Mouse (Mus musculus) CH12.LX (cell line): ENCODE measurements at regions not wholly inside any gene's neighbourhood (a gene's known extent, or its start where the extent isn't known, plus 50 kb on each side); places are given as distances from the start of the nearest gene placed in this dataset.

Source experiments
- DNase-seq: peaks from one replicate; pipeline ENCODE4 v3.0.0-alpha.2; 2013; ENCODE audit errors: extremely low read depth
- H3K27ac ChIP-seq: 2 replicates; pipeline ENCODE4 v1.5.1; 2012; ENCODE audit warnings: low read depth, mild to moderate bottlenecking, control low read depth, moderate library complexity; ENCODE audit not compliant: insufficient read depth
- H3K27me3 ChIP-seq: replicated peaks from 2 replicates; pipeline ENCODE3; 2012; ENCODE audit warnings: inconsistent platforms
- H3K36me3 ChIP-seq, 2 experiments: replicated peaks in 1 of 2; 2 replicates each; pipeline versions ENCODE3 to v1.6.1; 2012; ENCODE audit warnings: inconsistent platforms in 1 of 2, low read length in 1 of 2, mild to moderate bottlenecking in 1 of 2, mixed read lengths in 1 of 2, moderate library complexity in 1 of 2; ENCODE audit not compliant: control insufficient read depth in 1 of 2, insufficient read depth in 1 of 2
- H3K4me1 ChIP-seq, 2 experiments: 2 replicates each; pipeline ENCODE4 v1.6.1; 2012; ENCODE audit warnings: inconsistent platforms in 1 of 2, moderate library complexity in 1 of 2; ENCODE audit not compliant: insufficient read depth in 2 of 2, control insufficient read depth in 1 of 2
- H3K4me2 ChIP-seq: 2 replicates; pipeline ENCODE4 v1.6.1; 2012; ENCODE audit warnings: low read depth, mild to moderate bottlenecking, control low read depth; ENCODE audit not compliant: poor library complexity, insufficient read depth, severe bottlenecking
- H3K4me3 ChIP-seq, 3 experiments: fragments of 150-350 bp in 1 of 3; sonication (generic) in 1 of 3; replicated peaks in 1 of 3; 2 replicates each; pipeline versions ENCODE3 to v1.5.1; 2011 to 2012; ENCODE audit warnings: low read depth in 2 of 3, low read length in 2 of 3, mild to moderate bottlenecking in 2 of 3, moderate library complexity in 2 of 3, control low read depth in 1 of 3, improper control_type of control experiment in 1 of 3, inconsistent platforms in 1 of 3, mixed read lengths in 1 of 3; ENCODE audit not compliant: poor library complexity in 1 of 3
- H3K79me2 ChIP-seq: replicated peaks from 2 replicates; pipeline ENCODE4 v1.6.1; 2012; ENCODE audit warnings: mild to moderate bottlenecking, moderate library complexity; ENCODE audit not compliant: control insufficient read depth, poor library complexity, insufficient read depth, severe bottlenecking; ENCODE audit errors: extremely low read depth
- H3K9ac ChIP-seq: 2 replicates; pipeline ENCODE4 v1.6.1; 2012; ENCODE audit warnings: low read depth, mild to moderate bottlenecking, control low read depth, moderate library complexity; ENCODE audit not compliant: insufficient read depth
- H3K9me3 ChIP-seq: replicated peaks from 2 replicates; pipeline ENCODE3; 2012; ENCODE audit warnings: low read length, inconsistent platforms, mixed read lengths
- BHLHE40 ChIP-seq: IDR thresholded peaks from 2 replicates; pipeline ENCODE4 v1.6.1; 2011; ENCODE audit warnings: mild to moderate bottlenecking, low read depth, low read length, improper control_type of control experiment
- CTCF ChIP-seq, 2 experiments: IDR thresholded peaks in 1 of 2; conservative IDR thresholded peaks in 1 of 2; 2 replicates each; pipeline ENCODE4 v1.5.1; 2011 to 2012; ENCODE audit warnings: low read depth in 2 of 2, low read length in 2 of 2, improper control_type of control experiment in 1 of 2, inconsistent platforms in 1 of 2, mild to moderate bottlenecking in 1 of 2, moderate library complexity in 1 of 2
- EP300 ChIP-seq: IDR thresholded peaks from 2 replicates; pipeline ENCODE4 v1.6.1; 2011; ENCODE audit warnings: low read length, improper control_type of control experiment
- ETS1 ChIP-seq: conservative IDR thresholded peaks from 2 replicates; pipeline ENCODE4 v1.6.1; 2012; ENCODE audit warnings: low read depth, mild to moderate bottlenecking, inconsistent platforms, low read length, improper control_type of control experiment, moderate library complexity
- GABPA ChIP-seq: IDR thresholded peaks from 2 replicates; pipeline ENCODE4 v1.6.1; 2012; ENCODE audit warnings: low read depth, low read length, improper control_type of control experiment, inconsistent platforms; ENCODE audit not compliant: insufficient replicate concordance
- HCFC1 ChIP-seq: IDR thresholded peaks from 2 replicates; pipeline ENCODE4 v1.6.1; 2012; ENCODE audit warnings: low read depth, mild to moderate bottlenecking, inconsistent platforms, low read length, improper control_type of control experiment
- IRF4 ChIP-seq: IDR thresholded peaks from 2 replicates; pipeline ENCODE4 v1.6.1; 2014; ENCODE audit warnings: low read depth, mild to moderate bottlenecking, inconsistent platforms, low read length, improper control_type of control experiment
- JUN ChIP-seq: IDR thresholded peaks from 2 replicates; pipeline ENCODE4 v1.6.1; 2011; ENCODE audit warnings: low read depth, mild to moderate bottlenecking, low read length, improper control_type of control experiment, moderate library complexity; ENCODE audit not compliant: insufficient read depth
- JUND ChIP-seq: conservative IDR thresholded peaks from 2 replicates; pipeline ENCODE4 v1.6.1; 2011; ENCODE audit warnings: low read depth, low read length, improper control_type of control experiment
- KAT2A ChIP-seq: IDR thresholded peaks from 2 replicates; pipeline ENCODE4 v1.6.1; 2012; ENCODE audit warnings: low read length, improper control_type of control experiment, inconsistent platforms; ENCODE audit not compliant: insufficient replicate concordance
- MAFK ChIP-seq: IDR thresholded peaks from 2 replicates; pipeline ENCODE4 v1.6.1; 2011; ENCODE audit warnings: low read length, improper control_type of control experiment; ENCODE audit not compliant: insufficient replicate concordance
- MAX ChIP-seq: IDR thresholded peaks from 2 replicates; pipeline ENCODE4 v1.6.1; 2011; ENCODE audit warnings: low read length, improper control_type of control experiment
- MAZ ChIP-seq: IDR thresholded peaks from 2 replicates; pipeline ENCODE4 v1.6.1; 2012; ENCODE audit warnings: low read depth, mild to moderate bottlenecking, inconsistent platforms, low read length, improper control_type of control experiment, moderate library complexity
- MEF2A ChIP-seq: IDR thresholded peaks from 2 replicates; pipeline ENCODE4 v1.6.1; 2014; ENCODE audit warnings: low read depth, mild to moderate bottlenecking, inconsistent platforms, low read length, improper control_type of control experiment, borderline replicate concordance
- MXI1 ChIP-seq: IDR thresholded peaks from 2 replicates; pipeline ENCODE4 v1.6.1; 2011; ENCODE audit warnings: mild to moderate bottlenecking, low read depth, low read length, improper control_type of control experiment
- NELFE ChIP-seq: IDR thresholded peaks from 2 replicates; pipeline ENCODE4 v1.6.1; 2011; ENCODE audit warnings: low read depth, low read length, improper control_type of control experiment
- NRF1 ChIP-seq: IDR thresholded peaks from 2 replicates; pipeline ENCODE4 v1.6.1; 2014; ENCODE audit warnings: low read depth, mild to moderate bottlenecking, inconsistent platforms, low read length, improper control_type of control experiment, moderate library complexity
- PAX5 ChIP-seq: IDR thresholded peaks from 2 replicates; pipeline ENCODE4 v1.6.1; 2012; ENCODE audit warnings: low read length, inconsistent platforms, mixed read lengths
- POLR2A ChIP-seq: IDR thresholded peaks from 2 replicates; pipeline ENCODE4 v1.6.1; 2011; ENCODE audit warnings: low read depth, mild to moderate bottlenecking, improper control_type of control experiment, low read length
- RAD21 ChIP-seq: IDR thresholded peaks from 2 replicates; pipeline ENCODE4 v1.6.1; 2011; ENCODE audit warnings: low read depth, mild to moderate bottlenecking, low read length, improper control_type of control experiment, moderate library complexity
- SMC3 ChIP-seq: IDR thresholded peaks from 2 replicates; pipeline ENCODE4 v1.6.1; 2011; ENCODE audit warnings: low read depth, low read length, improper control_type of control experiment
- TBP ChIP-seq: conservative IDR thresholded peaks from 2 replicates; pipeline ENCODE4 v1.6.1; 2011; ENCODE audit warnings: low read depth, low read length, improper control_type of control experiment
- TCF12 ChIP-seq: IDR thresholded peaks from 2 replicates; pipeline ENCODE4 v1.6.1; 2014; ENCODE audit warnings: low read depth, mild to moderate bottlenecking, inconsistent platforms, low read length, improper control_type of control experiment
- ZC3H11A ChIP-seq: IDR thresholded peaks from 2 replicates; pipeline ENCODE4 v1.6.1; 2012; ENCODE audit warnings: low read depth, mild to moderate bottlenecking, inconsistent platforms, low read length, improper control_type of control experiment
- ZKSCAN1 ChIP-seq: IDR thresholded peaks from 2 replicates; pipeline ENCODE4 v1.6.1; 2012; ENCODE audit warnings: low read depth, inconsistent platforms, low read length, improper control_type of control experiment, borderline replicate concordance
- dilution Hi-C: fragments of 300-500 bp; cut with MboI; formaldehyde crosslinking; loops from 2 replicates; pipeline ENCODE4 v1.14.3; 2020; ENCODE audit warnings: low sequenced_read_pairs; ENCODE audit not compliant: extremely low pct_unique_long_range_greater_than_20kb, extremely low pct_ligation_motif_present
- in situ Hi-C: fragments of 300-500 bp; cut with MboI; formaldehyde crosslinking; loops from 3 replicates; pipeline ENCODE4 v1.14.3; 2019; ENCODE audit warnings: low sequenced_read_pairs, low pct_ligation_motif_present, low pct_unique_long_range_greater_than_20kb, mixed read lengths

- H3K4me3 ChIP-seq = no peak overlapping the region
- dilution Hi-C loops (no loop called here), in situ Hi-C loops (no loop called here)
- H3K4me2 ChIP-seq = no peak overlapping the region
- no peaks in the 10 kb centered on the region for H3K27me3 ChIP-seq
- no peak for DNase-seq
- no peaks in the 10 kb centered on the region for H3K9me3 ChIP-seq
- no peak overlapping the region for H3K9ac ChIP-seq
- H3K4me1 ChIP-seq = peaks cover 0 to 5% of the 10 kb centered on the region in 2 experiments; a peak in 1 of 4 replicates
- no peaks in the 10 kb centered on the region for H3K36me3 ChIP-seq
- H3K27ac ChIP-seq = no peak overlapping the region
- TF ChIP-seq BHLHE40 = no peak
- no peak for TF ChIP-seq KAT2A
- no peak for TF ChIP-seq MAFK
- no peak for TF ChIP-seq CTCF (conservative IDR thresholded peaks at IDR 0.05 in 1 of 2, IDR thresholded peaks at IDR 0.05 in 1 of 2; ENCODE audit: low read depth in 2 of 2, low read length in 2 of 2)
- TF ChIP-seq IRF4 = no peak
- no peaks in the 10 kb centered on the region for H3K79me2 ChIP-seq
These were observed 175.5 kb upstream of the Serpine2 start for GRCm38 (mm10) chr1:80036436-80036835.

- H3K4me3 ChIP-seq = no peak overlapping the region
- H3K27me3 ChIP-seq = no peaks in the 10 kb centered on the region
- H3K79me2 ChIP-seq = no peaks in the 10 kb centered on the region
- H3K27ac ChIP-seq = no peak overlapping the region
- H3K4me1 ChIP-seq = peaks cover 0 to 5% of the 10 kb centered on the region in 2 experiments; a peak in 1 of 4 replicates
- H3K36me3 ChIP-seq = no peaks in the 10 kb centered on the region
- H3K9me3 ChIP-seq = no peaks in the 10 kb centered on the region
- in situ Hi-C loops = no loop called here
- DNase-seq = no peak
- no peak for TF ChIP-seq NELFE
- TF ChIP-seq ETS1 = no peak
- TF ChIP-seq MAX = no peak
- TF ChIP-seq POLR2A = no peak
- TF ChIP-seq SMC3 = no peak
- TF ChIP-seq HCFC1 = no peak
- TF ChIP-seq MXI1 = no peak
- no peak for TF ChIP-seq RAD21
- TF ChIP-seq TBP = no peak
- TF ChIP-seq GABPA = no peak
- no peak for TF ChIP-seq NRF1
- H3K4me2 ChIP-seq = no peak overlapping the region
- no peak overlapping the region for H3K9ac ChIP-seq
- dilution Hi-C loops = no loop called here
These were observed 172.5 kb upstream of the Serpine2 start for GRCm38 (mm10) chr1:80033522-80033921.

DNA sequence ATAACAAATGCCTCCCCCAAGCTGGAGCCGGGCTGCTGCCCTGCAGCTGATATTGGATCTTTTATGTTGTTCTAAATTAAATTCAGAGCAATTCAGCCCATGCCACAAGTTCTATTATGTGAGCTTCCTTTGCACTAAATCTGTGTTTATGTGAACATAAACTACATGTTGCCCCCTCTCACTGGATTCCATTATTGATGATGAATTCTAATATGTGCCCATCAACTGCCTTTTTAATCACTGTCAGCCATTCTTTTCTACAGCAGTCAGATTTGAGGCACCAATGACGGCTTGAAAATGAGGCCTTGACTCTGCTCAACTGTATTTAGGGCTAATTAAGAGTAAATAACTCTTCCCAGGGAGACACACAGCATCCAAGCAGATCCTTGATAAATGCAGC lies 172.1 kb upstream of the Serpine2 start:
- TF ChIP-seq RAD21 (no peak), ZC3H11A (no peak), POLR2A (no peak), KAT2A (no peak), MAZ (no peak), JUN (no peak), TCF12 (no peak), TBP (no peak), JUND (no peak), IRF4 (no peak), NRF1 (no peak), PAX5 (no peak), MXI1 (no peak), MEF2A (no peak), EP300 (no peak), ZKSCAN1 (no peak)
- TF ChIP-seq, all 38 proteins: peak for 0
- Histone ChIP-seq H3K4me3 (no peak overlapping the region), H3K27ac (no peak overlapping the region), H3K79me2 (no peaks in the 10 kb centered on the region), H3K36me3 (no peaks in the 10 kb centered on the region), H3K4me1 (peaks cover 0 to 5% of the 10 kb centered on the region in 2 experiments; a peak in 1 of 4 replicates), H3K9ac (no peak overlapping the region), H3K27me3 (no peaks in the 10 kb centered on the region), H3K4me2 (no peak overlapping the region), H3K9me3 (no peaks in the 10 kb centered on the region)
- in situ Hi-C loops = no loop called here
- dilution Hi-C loops = no loop called here
- no peak for DNase-seq
